Mouse (Mus musculus) embryonic fibroblast, embryonic 13.5 days (primary cell): ENCODE measurements at regions not wholly inside any gene's neighbourhood (a gene's known extent, or its start where the extent isn't known, plus 50 kb on each side); places are given as distances from the start of the nearest gene placed in this dataset.

Experiments used
- CTCF ChIP-seq: IDR thresholded peaks from 2 replicates; pipeline ENCODE4 v1.5.1; 2011; ENCODE audit warnings: mild to moderate bottlenecking, control low read depth, low read length, moderate library complexity, borderline replicate concordance; ENCODE audit not compliant: insufficient read depth
- POLR2A ChIP-seq: IDR thresholded peaks from 2 replicates; pipeline ENCODE4 v1.6.1; 2011; ENCODE audit warnings: low read depth, mild to moderate bottlenecking, control low read depth, low read length, moderate library complexity

DNA sequence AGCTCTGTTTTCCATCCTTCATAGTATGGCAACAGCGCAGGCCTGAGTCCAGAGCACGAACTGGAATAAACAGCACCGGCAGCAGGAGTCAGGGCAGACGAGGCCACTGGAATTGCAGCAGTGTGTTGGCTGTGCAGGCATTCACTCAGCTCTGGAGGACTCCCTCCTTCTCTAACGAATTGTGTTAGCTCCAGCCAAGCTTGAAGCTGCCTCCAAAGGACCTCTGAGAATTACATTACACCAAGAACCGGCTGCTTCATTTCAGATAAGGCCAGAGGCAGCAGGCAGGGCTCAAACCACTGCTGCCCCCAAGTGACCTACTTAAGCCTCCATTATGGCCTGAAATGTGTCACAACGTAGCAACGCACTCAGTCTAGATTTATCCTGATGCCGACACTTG, 162.5 kb upstream of the Igfbp7 start:
- TF ChIP-seq POLR2A (no peak), CTCF (no peak)
